ENCODE assay signal across 8 mouse cellular contexts in genomic region chr4:155122444-155123040, GRCm38 (mm10). TPM values are rescaled to one million over a fixed set of nuclear protein-coding genes. Genes with fewer than 3 reads are reported as not detected.
DNase-seq lines count a peak whose midpoint lies in the region; ATAC-seq and TF ChIP-seq lines count a peak whose summit lies in the region.

No protein-coding gene starts in this region.

- H3K9me3 ChIP-seq in kidney, embryonic 14.5 days (ENCODE audit: control insufficient read depth, low read length): no peaks in the 10 kb centered on the region
- no peaks in the 10 kb centered on the region for H3K9me3 ChIP-seq in embryonic facial prominence, embryonic 12.5 days
- H3K9me3 ChIP-seq in kidney, postnatal 0 days (replicated peaks; ENCODE audit: low read length): no peaks in the 10 kb centered on the region
- H3K9me3 ChIP-seq in limb, embryonic 14.5 days (ENCODE audit: control insufficient read depth, low read length): 0 out of 2 replicates have a peak, but pooled peaks cover 2% of the 10 kb centered on the region

- H3K36me3 ChIP-seq in kidney, embryonic 14.5 days (ENCODE audit: control insufficient read depth, insufficient read depth, low read length): no peaks in the 10 kb centered on the region
- no peaks in the 10 kb centered on the region for H3K36me3 ChIP-seq in embryonic facial prominence, embryonic 12.5 days
- H3K36me3 ChIP-seq in kidney, postnatal 0 days (ENCODE audit: insufficient read depth, low read length): no peaks in the 10 kb centered on the region
- no peaks in the 10 kb centered on the region for H3K36me3 ChIP-seq in limb, embryonic 14.5 days (ENCODE audit: control insufficient read depth, insufficient read depth, low read length)

- peak; percentile 54; the same call in 1 of the 2 replicates for ATAC-seq in kidney, embryonic 14.5 days (ENCODE audit: low FRiP score, low TSS enrichment)
- peak; percentile 78 for ATAC-seq in embryonic facial prominence, embryonic 12.5 days (ENCODE audit: insufficient number of reproducible peaks, insufficient read depth, low FRiP score, low TSS enrichment)
- ATAC-seq in kidney, postnatal 0 days (replicated peaks; ENCODE audit: low FRiP score, low read depth): no peak
- ATAC-seq in limb, embryonic 14.5 days (ENCODE audit: low FRiP score, low read depth): peak; percentile 84

- H3K4me1 ChIP-seq in kidney, embryonic 14.5 days (ENCODE audit: control insufficient read depth, insufficient read depth, low read length): peaks cover 16% of the 10 kb centered on the region
- peaks cover 27% of the 10 kb centered on the region for H3K4me1 ChIP-seq in embryonic facial prominence, embryonic 12.5 days
- H3K4me1 ChIP-seq in kidney, postnatal 0 days (replicated peaks; ENCODE audit: insufficient read depth, low read length): peaks cover 9% of the 10 kb centered on the region
- H3K4me1 ChIP-seq in limb, embryonic 14.5 days (ENCODE audit: control insufficient read depth, insufficient read depth, low read length): peaks cover 53% of the 10 kb centered on the region

- H3K27me3 ChIP-seq in kidney, embryonic 14.5 days (ENCODE audit: control insufficient read depth, insufficient read depth, low read length): no peaks in the 10 kb centered on the region
- no peaks in the 10 kb centered on the region for H3K27me3 ChIP-seq in embryonic facial prominence, embryonic 12.5 days
- no peaks in the 10 kb centered on the region for H3K27me3 ChIP-seq in kidney, postnatal 0 days (ENCODE audit: insufficient read depth, low read length)
- H3K27me3 ChIP-seq in limb, embryonic 14.5 days (ENCODE audit: control insufficient read depth, insufficient read depth, low read length): no peaks in the 10 kb centered on the region

- H3K27ac ChIP-seq in kidney, embryonic 14.5 days (ENCODE audit: low read depth, low read length): peak overlapping the region; percentile 69
- peak overlapping the region; percentile 94 for H3K27ac ChIP-seq in embryonic facial prominence, embryonic 12.5 days
- H3K27ac ChIP-seq in kidney, postnatal 0 days: 0 out of 2 replicates have a peak overlapping the region, but pooled peaks have one; percentile 1
- H3K27ac ChIP-seq in limb, embryonic 14.5 days (replicated peaks; ENCODE audit: low read depth, low read length): peak overlapping the region; percentile 86

- TF ChIP-seq POLR2A in limb, embryonic 14.5 days (IDR thresholded peaks at IDR 0.05; ENCODE audit: borderline replicate concordance, extremely low read depth, insufficient read depth, insufficient read length): 0 out of 2 replicates have a peak, but pooled peaks have one; percentile 37

- no peak for DNase-seq in kidney, adult 11 months
- DNase-seq in gonadal fat pad, adult 2 months (ENCODE audit: low read depth): peak; percentile 41
- peak; percentile 72 for DNase-seq in kidney, postnatal 0 days (ENCODE audit: low spot score)
- DNase-seq in limb, embryonic 14.5 days (ENCODE audit: low spot score): peak; percentile 89
- peak; percentile 52 for DNase-seq in retina, embryonic 14.5 days (ENCODE audit: low spot score)
- no peak for DNase-seq in spleen, postnatal 4 days (ENCODE audit: low spot score in 2 of 2)

- no peak overlapping the region for H3K4me2 ChIP-seq in kidney, embryonic 14.5 days (replicated peaks; ENCODE audit: low read depth, low read length)
- peak overlapping the region; percentile 30; the same call in 1 of the 2 replicates for H3K4me2 ChIP-seq in embryonic facial prominence, embryonic 12.5 days (replicated peaks)
- peak overlapping the region; percentile 21; the same call in 1 of the 2 replicates for H3K4me2 ChIP-seq in kidney, postnatal 0 days (ENCODE audit: low read length)
- peak overlapping the region; percentile 9; the same call in 1 of the 2 replicates for H3K4me2 ChIP-seq in limb, embryonic 14.5 days (replicated peaks; ENCODE audit: low read depth, low read length, severe bottlenecking)

- no peak overlapping the region for H3K4me3 ChIP-seq in kidney, embryonic 14.5 days (ENCODE audit: low read length)
- H3K4me3 ChIP-seq in embryonic facial prominence, embryonic 12.5 days: no peak overlapping the region
- no peak overlapping the region for H3K4me3 ChIP-seq in kidney, postnatal 0 days (replicated peaks; ENCODE audit: low read depth, low read length)
- H3K4me3 ChIP-seq in limb, embryonic 14.5 days (replicated peaks; ENCODE audit: low read length): no peak overlapping the region

- WGBS in kidney, embryonic 14.5 days: 24% methylated on average over 16 of the region's 16 CpGs
- 17% methylated on average over 16 of the region's 16 CpGs for WGBS in embryonic facial prominence, embryonic 12.5 days
- WGBS in kidney, postnatal 0 days: 19% methylated on average over 16 of the region's 16 CpGs
- WGBS in limb, embryonic 14.5 days: 4% methylated on average over 16 of the region's 16 CpGs

- no peak for TF ChIP-seq CTCF in kidney, postnatal 0 days (IDR thresholded peaks at IDR 0.05; ENCODE audit: low read depth)

- H3K9ac ChIP-seq in kidney, embryonic 14.5 days (ENCODE audit: low read depth, low read length): peak overlapping the region; percentile 42; the same call in 1 of the 2 replicates
- H3K9ac ChIP-seq in embryonic facial prominence, embryonic 12.5 days: peak overlapping the region; percentile 39
- H3K9ac ChIP-seq in kidney, postnatal 0 days (ENCODE audit: low read depth, low read length): no peak overlapping the region
- peak overlapping the region; percentile 29; the same call in 1 of the 2 replicates for H3K9ac ChIP-seq in limb, embryonic 14.5 days (ENCODE audit: low read depth, low read length, severe bottlenecking)

RNA-seq across cellular contexts. Expression of gene Morn1, which starts 36.2 kb away (rescaled TPM):
- 5.8 and 6.9 TPM in 2 replicates for polyA plus RNA-seq in kidney, embryonic 14.5 days (2014; fragmentation: Nextera tagmentation; extraction: Ambion mirVana)
- 5.1 and 7.7 TPM in 2 replicates for polyA plus RNA-seq in embryonic facial prominence, embryonic 12.5 days (2016; fragmentation: Nextera tagmentation; extraction: Ambion mirVana)
- polyA plus RNA-seq in gonadal fat pad, adult 2 months (2012; rRNA removed): 7.7 and 10.2 TPM in 2 replicates
- polyA plus RNA-seq in kidney, postnatal 0 days (2015; fragmentation: Nextera tagmentation; extraction: Ambion mirVana): 7.0 and 7.6 TPM in 2 replicates
- 6.5 and 7.9 TPM in 2 replicates for polyA plus RNA-seq in limb, embryonic 14.5 days (2012; rRNA removed)
- polyA plus RNA-seq in limb, embryonic 14.5 days (2014; fragmentation: Nextera tagmentation; extraction: Ambion mirVana): 4.5 and 4.7 TPM in 2 replicates

RNA-seq across cellular contexts. Expression of gene Rer1, which starts 36.4 kb away (rescaled TPM):
- polyA plus RNA-seq in kidney, embryonic 14.5 days (2014; fragmentation: Nextera tagmentation; extraction: Ambion mirVana): 167 and 180 TPM in 2 replicates
- 139 and 143 TPM in 2 replicates for polyA plus RNA-seq in embryonic facial prominence, embryonic 12.5 days (2016; fragmentation: Nextera tagmentation; extraction: Ambion mirVana)
- polyA plus RNA-seq in gonadal fat pad, adult 2 months (2012; rRNA removed): 94.6 and 115 TPM in 2 replicates
- 194 and 205 TPM in 2 replicates for polyA plus RNA-seq in kidney, postnatal 0 days (2015; fragmentation: Nextera tagmentation; extraction: Ambion mirVana)
- polyA plus RNA-seq in limb, embryonic 14.5 days (2012; rRNA removed): 121 and 129 TPM in 2 replicates
- polyA plus RNA-seq in limb, embryonic 14.5 days (2014; fragmentation: Nextera tagmentation; extraction: Ambion mirVana): 173 and 175 TPM in 2 replicates

RNA-seq across cellular contexts. Expression of gene Pex10, which starts 55.7 kb away (rescaled TPM):
- polyA plus RNA-seq in kidney, embryonic 14.5 days (2014; fragmentation: Nextera tagmentation; extraction: Ambion mirVana): 7.1 and 13.7 TPM in 2 replicates
- 23.3 and 23.7 TPM in 2 replicates for polyA plus RNA-seq in embryonic facial prominence, embryonic 12.5 days (2016; fragmentation: Nextera tagmentation; extraction: Ambion mirVana)
- 17.1 and 20.4 TPM in 2 replicates for polyA plus RNA-seq in gonadal fat pad, adult 2 months (2012; rRNA removed)
- polyA plus RNA-seq in kidney, postnatal 0 days (2015; fragmentation: Nextera tagmentation; extraction: Ambion mirVana): 18.3 and 19.7 TPM in 2 replicates
- 24.4 and 28.0 TPM in 2 replicates for polyA plus RNA-seq in limb, embryonic 14.5 days (2012; rRNA removed)
- 6.7 and 9.0 TPM in 2 replicates for polyA plus RNA-seq in limb, embryonic 14.5 days (2014; fragmentation: Nextera tagmentation; extraction: Ambion mirVana)

Comparison
In these comparisons a context has a peak if more than half of its experiments do, and no peak if none do; other contexts are left out.
1. DNase-seq: peak in gonadal fat pad, adult 2 months (single experiment), kidney, postnatal 0 days (single experiment), limb, embryonic 14.5 days (single experiment) and retina, embryonic 14.5 days (single experiment); none in kidney, adult 11 months (single experiment) and spleen, postnatal 4 days (0 of 2).
2. H3K27ac ChIP-seq: peak in every context shown above with its lines; median percentile 94 in embryonic facial prominence, embryonic 12.5 days; 86 in limb, embryonic 14.5 days; 69 in kidney, embryonic 14.5 days; 1 in kidney, postnatal 0 days.